In the genomic region with DNA sequence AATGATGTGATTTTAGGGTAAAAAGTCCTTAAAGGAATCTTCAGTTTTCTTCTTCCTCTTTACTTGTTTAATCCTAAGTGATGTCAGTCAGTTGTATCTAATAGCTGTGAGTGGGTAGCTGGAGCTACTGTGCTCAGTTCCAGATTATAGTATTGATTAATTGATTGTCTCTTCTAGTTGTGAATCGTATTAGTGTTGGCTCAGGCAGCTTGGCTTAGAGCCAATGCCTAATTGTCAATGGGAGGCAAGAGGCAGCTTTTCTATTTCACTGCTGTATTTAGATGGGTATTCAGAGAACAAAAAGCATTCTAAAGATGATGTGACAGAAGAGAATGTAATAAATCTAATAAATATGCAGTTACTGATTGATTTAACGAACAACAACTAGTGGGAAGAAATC, we compare ENCODE assay signal across 21 mouse cellular contexts.
DNase-seq lines count a peak whose midpoint lies in the region; ATAC-seq and TF ChIP-seq lines count a peak whose summit lies in the region.
"Had no signal": no experiment of that assay in that cellular context is flagged by ENCODE, and none has a peak within 500 bp of the region (broad histone marks: within the 10 kb centered on the region; RNA-seq: fewer than 3 reads in every experiment).

No protein-coding gene starts in this region.

- no peaks in the 10 kb centered on the region for H3K36me3 ChIP-seq in forebrain, embryonic 14.5 days (ENCODE audit: control insufficient read depth, insufficient read depth, low read length)
- H3K36me3 ChIP-seq in forebrain, embryonic 15.5 days = no peaks in the 10 kb centered on the region
- H3K36me3 ChIP-seq in midbrain, embryonic 11.5 days (ENCODE audit: control insufficient read depth, insufficient read depth, low read length) = no peaks in the 10 kb centered on the region
- H3K36me3 ChIP-seq in midbrain, embryonic 10.5 days = no peaks in the 10 kb centered on the region
- H3K36me3 ChIP-seq in hindbrain, embryonic 13.5 days = no peaks in the 10 kb centered on the region
- H3K36me3 ChIP-seq: limb, embryonic 12.5 days; liver, embryonic 15.5 days had no signal

- DNase-seq in forebrain, embryonic 14.5 days (ENCODE audit: low spot score) = peak; percentile 72
- DNase-seq in midbrain, embryonic 11.5 days (ENCODE audit: low spot score, missing footprints) = no peak
- no peak for DNase-seq in midbrain, embryonic 10.5 days (ENCODE audit: low spot score)
- DNase-seq in brain, embryonic 14.5 days (ENCODE audit: low read depth) = peak; percentile 78
- no peak for DNase-seq in yolk sac, embryonic 10.5 days (ENCODE audit: low spot score)
- DNase-seq in urinary bladder, postnatal 14 days (ENCODE audit: low spot score) = no peak
- DNase-seq: cerebellum, postnatal 25 days; gastrocnemius, postnatal 36 days; heart, postnatal 10 days; kidney, postnatal 4 days; lung, postnatal 14 days; right cerebral cortex, postnatal 25 days; thymus, postnatal 14 days had no signal

- H3K27ac ChIP-seq in forebrain, embryonic 14.5 days (ENCODE audit: low read depth, low read length) = no peak overlapping the region
- no peak overlapping the region for H3K27ac ChIP-seq in forebrain, embryonic 15.5 days (replicated peaks)
- no peak overlapping the region for H3K27ac ChIP-seq in midbrain, embryonic 11.5 days (ENCODE audit: low read depth, low read length)
- no peak overlapping the region for H3K27ac ChIP-seq in midbrain, embryonic 10.5 days (replicated peaks)
- no peak overlapping the region for H3K27ac ChIP-seq in hindbrain, embryonic 13.5 days
- H3K27ac ChIP-seq: left cerebral cortex, adult 2 months; limb, embryonic 12.5 days; liver, embryonic 15.5 days had no signal

- peak; percentile 50; the same call in 1 of the 2 replicates for ATAC-seq in forebrain, embryonic 14.5 days
- ATAC-seq in forebrain, embryonic 15.5 days (replicated peaks) = no peak
- ATAC-seq in midbrain, embryonic 11.5 days (ENCODE audit: low FRiP score) = 0 out of 2 replicates have a peak, but pooled peaks have one; percentile 40
- peak; percentile 83 for ATAC-seq in hindbrain, embryonic 13.5 days (ENCODE audit: low FRiP score)
- ATAC-seq: inflammation-experienced regulatory T-cells, adult 6 months had no signal

- H3K9me3 ChIP-seq in forebrain, embryonic 14.5 days (replicated peaks; ENCODE audit: control insufficient read depth, low read length) = no peaks in the 10 kb centered on the region
- no peaks in the 10 kb centered on the region for H3K9me3 ChIP-seq in forebrain, embryonic 15.5 days
- H3K9me3 ChIP-seq in midbrain, embryonic 11.5 days (ENCODE audit: control insufficient read depth, low read length) = no peaks in the 10 kb centered on the region
- H3K9me3 ChIP-seq in midbrain, embryonic 10.5 days (replicated peaks) = no peaks in the 10 kb centered on the region
- H3K9me3 ChIP-seq in hindbrain, embryonic 13.5 days = no peaks in the 10 kb centered on the region
- H3K9me3 ChIP-seq: limb, embryonic 12.5 days; liver, embryonic 15.5 days; megakaryocyte, embryonic 14.5 days had no signal

- WGBS in forebrain, embryonic 14.5 days = 13% methylated on average over 2 of the region's 2 CpGs
- 11% methylated on average over 2 of the region's 2 CpGs for WGBS in forebrain, embryonic 15.5 days
- WGBS in midbrain, embryonic 11.5 days = 79% methylated on average over 2 of the region's 2 CpGs
- WGBS in midbrain, embryonic 10.5 days = 74% methylated on average over 2 of the region's 2 CpGs
- 32% methylated on average over 2 of the region's 2 CpGs for WGBS in hindbrain, embryonic 13.5 days

- TF ChIP-seq POLR2A in brain, embryonic 14.5 days (IDR thresholded peaks at IDR 0.05; ENCODE audit: borderline replicate concordance, extremely low read depth, insufficient read depth, insufficient read length, poor library complexity, severe bottlenecking) = no peak

- H3K4me2 ChIP-seq in forebrain, embryonic 14.5 days (ENCODE audit: low read length) = no peak overlapping the region
- no peak overlapping the region for H3K4me2 ChIP-seq in forebrain, embryonic 15.5 days (replicated peaks)
- H3K4me2 ChIP-seq in midbrain, embryonic 11.5 days = no peak overlapping the region
- H3K4me2 ChIP-seq in hindbrain, embryonic 13.5 days = no peak overlapping the region
- H3K4me2 ChIP-seq: limb, embryonic 12.5 days; liver, embryonic 15.5 days had no signal

- TF ChIP-seq CTCF in brain, embryonic 14.5 days (IDR thresholded peaks at IDR 0.05; ENCODE audit: borderline replicate concordance, extremely low read depth, insufficient read depth, insufficient read length) = no peak

- H3K9ac ChIP-seq in forebrain, embryonic 14.5 days (ENCODE audit: low read length) = no peak overlapping the region
- no peak overlapping the region for H3K9ac ChIP-seq in forebrain, embryonic 15.5 days (replicated peaks)
- H3K9ac ChIP-seq in midbrain, embryonic 11.5 days (ENCODE audit: low read length) = no peak overlapping the region
- H3K9ac ChIP-seq in hindbrain, embryonic 13.5 days = no peak overlapping the region
- H3K9ac ChIP-seq: limb, embryonic 12.5 days; liver, embryonic 15.5 days had no signal

- no peaks in the 10 kb centered on the region for H3K4me1 ChIP-seq in forebrain, embryonic 14.5 days (ENCODE audit: control insufficient read depth, insufficient read depth, low read length)
- H3K4me1 ChIP-seq in forebrain, embryonic 15.5 days = peaks cover 3% of the 10 kb centered on the region; the same call in 1 of the 2 replicates
- no peaks in the 10 kb centered on the region for H3K4me1 ChIP-seq in midbrain, embryonic 11.5 days (ENCODE audit: control insufficient read depth, insufficient read depth, low read length)
- H3K4me1 ChIP-seq in midbrain, embryonic 10.5 days = no peaks in the 10 kb centered on the region
- peaks cover 2% of the 10 kb centered on the region; the same call in 1 of the 2 replicates for H3K4me1 ChIP-seq in hindbrain, embryonic 13.5 days (replicated peaks)
- H3K4me1 ChIP-seq: limb, embryonic 12.5 days; liver, embryonic 15.5 days; megakaryocyte, embryonic 14.5 days had no signal

- no peaks in the 10 kb centered on the region for H3K27me3 ChIP-seq in forebrain, embryonic 14.5 days (replicated peaks; ENCODE audit: control insufficient read depth, insufficient read depth, low read length)
- no peaks in the 10 kb centered on the region for H3K27me3 ChIP-seq in forebrain, embryonic 15.5 days
- H3K27me3 ChIP-seq in midbrain, embryonic 11.5 days (ENCODE audit: control insufficient read depth, insufficient read depth, low read length) = no peaks in the 10 kb centered on the region
- no peaks in the 10 kb centered on the region for H3K27me3 ChIP-seq in midbrain, embryonic 10.5 days (ENCODE audit: low read depth, poor library complexity, severe bottlenecking)
- no peaks in the 10 kb centered on the region for H3K27me3 ChIP-seq in hindbrain, embryonic 13.5 days
- H3K27me3 ChIP-seq: limb, embryonic 12.5 days; liver, embryonic 15.5 days; megakaryocyte, embryonic 14.5 days had no signal

- no peak overlapping the region for H3K4me3 ChIP-seq in forebrain, embryonic 14.5 days (ENCODE audit: low read depth, low read length)
- no peak overlapping the region for H3K4me3 ChIP-seq in forebrain, embryonic 15.5 days
- no peak overlapping the region for H3K4me3 ChIP-seq in midbrain, embryonic 11.5 days (ENCODE audit: low read depth, low read length)
- no peak overlapping the region for H3K4me3 ChIP-seq in midbrain, embryonic 10.5 days
- no peak overlapping the region for H3K4me3 ChIP-seq in hindbrain, embryonic 13.5 days
- H3K4me3 ChIP-seq: left cerebral cortex, adult 2 months; limb, embryonic 12.5 days; liver, embryonic 15.5 days; megakaryocyte, embryonic 14.5 days; myocyte had no signal

Comparison
In these comparisons a context has a peak if more than half of its experiments do, and no peak if none do; other contexts are left out.
1. DNase-seq: peak in forebrain, embryonic 14.5 days (single experiment) and brain, embryonic 14.5 days (single experiment); none in midbrain, embryonic 11.5 days (single experiment), midbrain, embryonic 10.5 days (single experiment), yolk sac, embryonic 10.5 days (single experiment) and urinary bladder, postnatal 14 days (single experiment).